Mouse (Mus musculus): ENCODE data around the gene Tgm7.

The Tgm7 gene

GRCm38 (mm10) chr2:121069506-121069905, 40.1 kb downstream of the Tgm7 start:
- DNase-seq, result no peak

GRCm38 (mm10) chr2:121067116-121067515, 42.5 kb downstream of the Tgm7 start:
- no peak for DNase-seq

GRCm38 (mm10) chr2:121061315-121061714, 48.3 kb downstream of the Tgm7 start:
- no peak for DNase-seq

- DNase-seq, result no peak
Measured at GRCm38 (mm10) chr2:121057997-121058396, 51.6 kb downstream of the Tgm7 start.

- DNase-seq, result no peak
Measured at GRCm38 (mm10) chr2:121055915-121056314, 53.7 kb downstream of the Tgm7 start.

GRCm38 (mm10) chr2:121054060-121054459, 55.5 kb downstream of the Tgm7 start:
- DNase-seq, result no peak

- no peak for DNase-seq
Measured at GRCm38 (mm10) chr2:121052176-121052575, 57.4 kb downstream of the Tgm7 start.

GRCm38 (mm10) chr2:121045653-121046052, 63.9 kb downstream of the Tgm7 start:
- no peak for DNase-seq

Measured in kidney, postnatal 36 days (tissue).